22 mouse cellular contexts compared by ENCODE assay signal in the genomic region with DNA sequence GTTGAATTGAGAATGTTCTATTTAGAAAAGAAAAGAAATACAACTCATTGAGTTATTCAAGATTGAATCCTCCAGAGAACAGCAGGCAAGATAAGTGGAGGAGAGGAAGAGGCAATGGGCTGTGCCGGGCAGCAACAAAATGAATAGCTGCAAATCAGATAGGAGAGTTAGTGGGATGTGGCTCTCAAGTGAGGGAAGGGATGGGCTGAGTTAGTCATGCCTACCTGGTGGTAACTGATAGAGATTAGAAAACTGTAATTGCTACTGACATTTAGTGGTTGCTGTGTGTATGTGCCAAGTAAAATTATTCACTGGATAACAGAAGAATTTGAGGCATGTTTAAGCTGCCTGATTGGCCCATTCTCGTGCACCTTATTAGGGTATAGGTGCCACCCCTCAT.
"Had no signal": no experiment of that assay in that cellular context is flagged by ENCODE, and none has a peak within 500 bp of the region (broad histone marks: within the 10 kb centered on the region; RNA-seq: fewer than 3 reads in every experiment).

No protein-coding gene starts in this region.

- H3K27me3 ChIP-seq: liver, embryonic 15.5 days; lung, embryonic 15.5 days; midbrain, embryonic 12.5 days; neural tube, embryonic 13.5 days; neural tube, embryonic 15.5 days had no signal

- H3K9me3 ChIP-seq: liver, embryonic 15.5 days; lung, embryonic 15.5 days; midbrain, embryonic 12.5 days; neural tube, embryonic 13.5 days; neural tube, embryonic 15.5 days had no signal

- H3K9ac ChIP-seq: liver, embryonic 15.5 days; liver, postnatal 0 days; lung, embryonic 15.5 days; midbrain, embryonic 12.5 days; neural tube, embryonic 13.5 days; neural tube, embryonic 15.5 days had no signal

- H3K27ac ChIP-seq: liver, embryonic 15.5 days; lung, embryonic 15.5 days; macrophage; midbrain, embryonic 12.5 days; neural tube, embryonic 13.5 days; neural tube, embryonic 15.5 days had no signal

- DNase-seq: liver, postnatal 0 days; lung, adult 2 months; lung, postnatal 14 days; lung, postnatal 36 days; midbrain, embryonic 14.5 days; retina, postnatal 1 day; right cerebral cortex, adult 18-20 months; right cerebral cortex, postnatal 25 days; right cerebral cortex, postnatal 4 days; spleen, adult 18-20 months; thymus, adult 18-20 months; thymus, postnatal 14 days; thymus, postnatal 36 days had no signal

- ATAC-seq: liver, postnatal 0 days; lung, postnatal 0 days; midbrain, embryonic 16.5 days had no signal

- H3K36me3 ChIP-seq: liver, embryonic 15.5 days; lung, embryonic 15.5 days; midbrain, embryonic 12.5 days; neural tube, embryonic 13.5 days; neural tube, embryonic 15.5 days had no signal

- H3K4me2 ChIP-seq: liver, embryonic 15.5 days; lung, embryonic 15.5 days; midbrain, embryonic 12.5 days; neural tube, embryonic 13.5 days; neural tube, embryonic 15.5 days had no signal

- H3K4me3 ChIP-seq: liver, embryonic 15.5 days; lung, embryonic 15.5 days; midbrain, embryonic 12.5 days; myocyte; neural tube, embryonic 13.5 days; neural tube, embryonic 15.5 days had no signal

- H3K4me1 ChIP-seq: liver, embryonic 15.5 days had no signal
